Mouse (Mus musculus) neural tube, embryonic 11.5 days (tissue): ENCODE measurements around the gene Uncx. TPM values are rescaled to one million over a fixed set of nuclear protein-coding genes. Genes with fewer than 3 reads are reported as not detected.

Experiments used
- ATAC-seq: fragments of 200-750 bp; cut with Nextera tagmentation; 2 replicates; pipeline ENCODE4 v1.8.0; 2017; ENCODE audit warnings: moderate number of reproducible peaks, mild to moderate bottlenecking, moderate TSS enrichment, moderate library complexity; ENCODE audit not compliant: insufficient read depth, low FRiP score, low TSS enrichment
- DNase-seq: peaks from one replicate; pipeline ENCODE4 v3.0.0-alpha.2; 2015; ENCODE audit warnings: low spot score
- H3K27ac ChIP-seq: fragments of 300-500 bp; sonication (generic); 2 replicates; pipeline ENCODE4 v1.5.1; 2014; ENCODE audit warnings: low read depth, mild to moderate bottlenecking, low read length
- H3K27me3 ChIP-seq: fragments of 300-500 bp; sonication (generic); 2 replicates; pipeline ENCODE4 v1.6.1; 2014; ENCODE audit warnings: mild to moderate bottlenecking, low read length, mixed read lengths; ENCODE audit not compliant: control insufficient read depth, insufficient read depth
- H3K36me3 ChIP-seq: fragments of 300-500 bp; sonication (generic); 2 replicates; pipeline ENCODE4 v1.6.1; 2014; ENCODE audit warnings: mild to moderate bottlenecking, low read length, moderate library complexity, mixed read lengths; ENCODE audit not compliant: control insufficient read depth, insufficient read depth
- H3K4me1 ChIP-seq: fragments of 300-500 bp; sonication (generic); 2 replicates; pipeline ENCODE4 v1.6.1; 2014; ENCODE audit warnings: low read length, mixed read lengths; ENCODE audit not compliant: control insufficient read depth, insufficient read depth
- H3K4me2 ChIP-seq: fragments of 300-500 bp; sonication (generic); 2 replicates; pipeline ENCODE4 v1.6.1; 2014; ENCODE audit warnings: low read depth, mild to moderate bottlenecking, moderate library complexity
- H3K4me3 ChIP-seq: fragments of 300-500 bp; sonication (generic); 2 replicates; pipeline ENCODE4 v1.5.1; 2014; ENCODE audit warnings: low read depth, low read length
- H3K9ac ChIP-seq: fragments of 300-500 bp; sonication (generic); 2 replicates; pipeline ENCODE4 v1.6.1; 2014; ENCODE audit warnings: mild to moderate bottlenecking, low read length
- H3K9me3 ChIP-seq: fragments of 300-500 bp; sonication (generic); 2 replicates; pipeline ENCODE4 v1.6.1; 2016; ENCODE audit warnings: low read length; ENCODE audit not compliant: control insufficient read depth
- whole genome bisulfite sequencing: fragments of 180-500 bp; shearing (Covaris S2); extraction: QIAGEN DNeasy Blood & Tissue Kit; methylation state at CpG from one replicate; pipeline ENCODE4 v1.1.7; 2014; 5-methylcytosine and 5-hydroxymethylcytosine counted together
- polyA plus RNA-seq: library from polyadenylated mRNA; unstranded; fragments of >200 nt; fragmentation: Nextera tagmentation; extraction: Ambion mirVana; gene quantifications from 2 replicates; pipeline ENCODE4 v1.2.1, GENCODE M21; 2014

Gene Uncx
- polyA plus RNA-seq, 1 experiment from 2014 or later = 44.9 TPM

DNA sequence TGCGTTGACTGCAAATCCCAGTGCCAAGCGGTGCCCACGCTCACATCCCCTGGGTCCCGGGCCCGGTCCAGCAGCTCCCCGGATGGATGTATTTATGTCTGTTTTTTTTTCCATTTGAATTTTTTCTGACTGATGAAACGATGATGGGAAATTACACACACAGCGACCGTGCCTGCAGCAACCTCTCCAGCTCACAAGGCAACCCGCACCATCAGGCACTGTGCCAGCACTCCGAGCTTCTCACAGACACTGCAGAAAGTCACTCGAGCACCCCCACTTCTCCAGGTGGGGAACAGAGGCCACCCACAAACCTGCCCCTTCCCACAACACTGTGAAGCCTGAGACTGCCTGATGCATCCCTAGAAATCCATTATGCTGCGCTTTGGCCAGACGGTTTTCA, 51.7 kb downstream of the Uncx start:
- WGBS = 85% methylated on average over 14 of the region's 14 CpGs
- H3K9ac ChIP-seq = no peak overlapping the region
- H3K4me1 ChIP-seq = peaks cover 15% of the 10 kb centered on the region
- no peak overlapping the region for H3K4me2 ChIP-seq
- no peak overlapping the region for H3K4me3 ChIP-seq
- ATAC-seq = no peak
- no peak for DNase-seq
- H3K36me3 ChIP-seq = no peaks in the 10 kb centered on the region
- H3K9me3 ChIP-seq = no peaks in the 10 kb centered on the region
- no peak overlapping the region for H3K27ac ChIP-seq
- H3K27me3 ChIP-seq = peaks cover 33% of the 10 kb centered on the region; the same call in 1 of the 2 replicates

Other genes with a start within 250 kb of the Uncx start
- 7.7 and 8.4 TPM in 2 replicates for gene Adap1, start 217.9 kb upstream of the Uncx start, polyA plus RNA-seq
- 141 and 142 TPM in 2 replicates for gene Cox19, start 192.1 kb upstream of the Uncx start, polyA plus RNA-seq
- gene Cyp2w1, start 190.9 kb upstream of the Uncx start, polyA plus RNA-seq = not detected in 2 replicates
- gene Gpr146, start 165.8 kb upstream of the Uncx start, polyA plus RNA-seq = 2.4 TPM in 2 replicates
- 0.18 and 0.36 TPM in 2 replicates for gene C130050O18Rik, start 138.2 kb upstream of the Uncx start, polyA plus RNA-seq
- 2.9 and 4.4 TPM in 2 replicates for gene Gper1, start 120.3 kb upstream of the Uncx start, polyA plus RNA-seq
- gene 3110082I17Rik, start 83.0 kb upstream of the Uncx start, polyA plus RNA-seq = 32.0 and 37.6 TPM in 2 replicates
- 5.4 and 7.9 TPM in 2 replicates for gene Zfand2a, start 58.9 kb upstream of the Uncx start, polyA plus RNA-seq
- 5.4 and 7.1 TPM in 2 replicates for gene Micall2, start 192.8 kb downstream of the Uncx start, polyA plus RNA-seq
- gene Ints1, start 232.2 kb downstream of the Uncx start, polyA plus RNA-seq = 33.4 and 35.9 TPM in 2 replicates
- 7.0 and 8.3 TPM in 2 replicates for gene Mafk, start 248.0 kb downstream of the Uncx start, polyA plus RNA-seq